Mouse (Mus musculus) gastrocnemius, postnatal 25 days (tissue): ENCODE data around the gene Gm6880. TPM values are rescaled to one million over a fixed set of nuclear protein-coding genes. Genes with fewer than 3 reads are reported as not detected.
"Not testable (repeated sequence)": the region's sequence is repeated elsewhere in the genome, so short reads cannot be mapped to it uniquely, and the experiment has no call there.

Source experiments
- DNase-seq: peaks from one replicate; pipeline ENCODE4 v3.0.0; 2022
- long read RNA-seq, 2 experiments: library from polyadenylated mRNA; stranded (forward); transcript quantifications; one replicate each; pipeline ENCODE4 v2.0.0; 2021
- total RNA-seq, 2 experiments: library from RNA; stranded (reverse); gene quantifications; 1 replicate in 1 of 2; 2 replicates in 1 of 2; pipeline ENCODE4 v1.2.3; 2021

Gm6880 gene
- total RNA-seq = not detected
- long read RNA-seq, experiment 1 = 0 reads
- long read RNA-seq, experiment 2 = 0 reads

DNA sequence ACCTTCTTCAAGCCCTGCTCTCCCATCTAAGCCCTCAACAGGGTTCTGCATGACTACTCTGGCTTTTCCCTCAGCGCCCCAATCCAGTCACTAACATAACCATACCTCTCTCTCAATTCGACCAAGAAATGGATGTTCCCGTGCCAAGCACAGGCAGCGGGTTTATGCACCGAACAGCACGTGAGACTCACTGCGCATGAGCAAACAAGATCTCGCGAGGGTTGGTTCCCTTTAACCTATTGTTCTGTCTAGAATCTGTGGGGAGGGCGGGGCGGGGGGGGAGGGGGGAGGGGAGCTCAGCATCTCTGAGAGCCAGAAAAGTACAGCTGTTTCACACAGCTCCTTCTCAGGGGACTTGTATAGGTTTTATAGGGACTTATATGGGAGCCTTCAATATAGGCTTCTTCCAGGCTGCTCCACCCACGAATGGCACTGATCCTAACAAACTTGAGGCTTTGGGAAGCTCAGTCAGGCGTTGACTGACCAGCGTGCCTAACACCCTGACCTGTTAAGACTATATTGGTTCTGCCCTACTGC, at the start of gene Gm6880:
TSS of gene Gm6880 (minus strand) at position 51 of the 537 bp plus-strand sequence.
- DNase-seq = not testable (repeated sequence)

DNA sequence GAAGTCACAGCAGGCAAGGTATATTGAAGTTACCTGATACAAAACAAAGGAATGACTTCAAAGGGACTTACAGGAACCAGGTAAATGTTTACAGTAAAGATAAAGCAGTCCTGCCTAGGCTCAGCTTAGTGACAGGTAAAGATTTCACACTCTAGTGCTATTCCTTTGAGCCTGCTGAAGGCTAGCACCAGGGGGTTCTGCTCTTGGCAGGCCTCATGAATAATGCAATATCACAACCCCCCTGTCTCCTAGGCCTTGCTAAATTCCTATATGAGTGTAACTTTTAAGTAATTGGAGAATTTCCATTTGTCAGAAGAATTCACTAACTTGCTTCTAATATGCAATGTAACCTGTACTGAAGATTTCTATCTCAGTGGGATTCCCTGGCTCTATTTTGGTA, 36.3 kb upstream of the Gm6880 start:
- not testable (repeated sequence) for DNase-seq

DNA sequence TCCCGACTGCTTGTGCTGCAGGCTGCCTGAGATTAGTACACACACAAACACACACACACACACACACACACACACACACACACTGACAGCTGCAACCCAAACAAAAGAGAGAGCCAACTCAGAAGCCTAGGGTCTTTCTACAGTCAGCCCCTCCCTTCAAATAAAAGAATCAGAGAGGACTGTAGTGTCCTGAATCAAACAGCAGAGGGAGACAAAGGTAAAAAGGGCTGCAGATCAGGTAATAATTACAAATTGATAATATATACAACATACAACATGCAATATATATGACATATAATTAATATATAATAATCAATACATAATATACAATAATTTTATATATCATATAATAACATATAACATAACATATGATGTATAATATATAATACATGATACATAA, 15.9 kb upstream of the Gm6880 start:
- no peak for DNase-seq

DNA sequence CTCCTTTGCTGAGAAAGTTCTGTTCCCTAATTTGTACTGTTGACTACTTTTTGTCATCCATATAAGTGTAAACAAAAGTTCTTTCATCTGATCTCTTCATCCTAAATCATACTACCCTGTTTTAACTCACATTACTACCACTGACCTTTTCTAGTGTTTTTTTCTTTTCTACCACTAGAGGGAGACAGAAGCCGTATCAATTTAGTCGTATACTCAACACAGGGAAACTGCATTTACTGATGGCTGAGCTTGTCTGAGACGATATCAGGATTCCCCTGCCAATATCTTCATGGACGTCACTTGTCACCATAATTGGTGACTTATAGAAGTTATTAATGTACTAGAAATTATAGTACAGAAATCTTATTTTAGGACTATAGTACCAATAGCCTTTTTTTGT, 28.4 kb downstream of the Gm6880 start:
- no peak for DNase-seq

DNA sequence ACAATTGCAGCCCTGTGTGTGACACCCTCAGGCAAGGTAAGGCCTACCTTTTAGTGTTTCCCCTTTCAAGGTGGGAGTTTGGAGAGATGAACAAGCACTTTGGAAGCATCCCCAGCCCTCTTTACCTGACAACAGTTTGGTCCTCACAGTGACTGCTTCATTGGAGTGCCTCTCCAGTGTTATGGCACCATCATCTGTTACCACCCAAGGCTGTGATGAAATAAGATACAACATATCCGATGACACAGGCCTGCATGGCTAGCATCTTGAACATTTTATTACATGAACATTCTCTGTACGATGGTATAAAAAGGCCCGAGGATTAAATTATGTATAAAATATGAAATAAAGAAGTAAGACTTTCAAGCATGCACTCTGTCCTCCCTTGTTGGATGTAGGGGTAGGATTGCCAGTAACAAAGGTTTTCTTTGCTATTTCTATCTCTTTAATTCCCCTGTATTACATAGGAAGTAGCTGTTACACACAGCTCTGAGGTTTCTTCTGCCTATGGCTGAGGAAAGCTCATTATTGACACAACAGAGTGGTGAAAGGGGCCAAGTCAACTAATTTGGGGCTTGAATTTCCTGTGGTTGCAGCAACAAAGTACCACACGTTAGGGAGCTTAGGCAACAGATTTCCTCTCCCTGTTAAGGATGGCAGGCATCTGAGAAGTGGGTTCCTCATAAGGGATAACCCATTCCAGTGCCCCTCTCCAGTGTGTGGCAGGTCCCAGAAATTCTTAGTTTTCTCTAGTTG, 29.9 kb downstream of the Gm6880 start:
- no peak for DNase-seq

Other genes with a start within 250 kb of the Gm6880 start
- gene Flna, start 231.6 kb downstream of the Gm6880 start, total RNA-seq = 10 to 100 TPM; 47.7 to 64.7 TPM
- gene Emd, start 226.7 kb downstream of the Gm6880 start, total RNA-seq = 10 to 100 TPM; 20.1 to 20.3 TPM
- gene Rpl10, start 210.6 kb downstream of the Gm6880 start, total RNA-seq = 100 to 1,000 TPM; 164 to 171 TPM
- gene Taz, start 199.5 kb downstream of the Gm6880 start, total RNA-seq = 10 to 100 TPM; 40.4 to 43.5 TPM
- gene Dnase1l1, start 199.1 kb downstream of the Gm6880 start, total RNA-seq = 10 to 100 TPM; 90.3 to 95.9 TPM
- 10 to 100 TPM; 70.9 to 94.0 TPM for gene Atp6ap1, start 184.3 kb downstream of the Gm6880 start, total RNA-seq
- gene Gdi1, start 176.4 kb downstream of the Gm6880 start, total RNA-seq = 10 to 100 TPM; 28.2 to 42.7 TPM
- gene Fam50a, start 168.4 kb downstream of the Gm6880 start, total RNA-seq = 10 to 100 TPM; 20.5 to 22.5 TPM
- under 1 TPM; 0.46 to 0.94 TPM for gene Plxna3, start 152.3 kb downstream of the Gm6880 start, total RNA-seq
- 10 to 100 TPM; 32.2 to 36.5 TPM for gene Lage3, start 127.8 kb downstream of the Gm6880 start, total RNA-seq
- 10 to 100 TPM; 48.1 to 52.1 TPM for gene Ubl4a, start 108.2 kb downstream of the Gm6880 start, total RNA-seq
- gene Slc10a3, start 108.0 kb downstream of the Gm6880 start, total RNA-seq = 1 to 10 TPM; 2.3 to 2.6 TPM
- 10 to 100 TPM; 10.9 to 11.5 TPM for gene Fam3a, start 88.1 kb downstream of the Gm6880 start, total RNA-seq
- 10 to 100 TPM; 19.5 to 23.8 TPM for gene Ikbkg, start 88.1 kb downstream of the Gm6880 start, total RNA-seq
- 1 to 10 TPM; 3.3 to 7.4 TPM for gene G6pdx, start 52.2 kb downstream of the Gm6880 start, total RNA-seq
- gene Olfr1326-ps1, start 93.5 kb upstream of the Gm6880 start, total RNA-seq = not detected
- not detected for gene Olfr1325, start 111.3 kb upstream of the Gm6880 start, total RNA-seq
- not detected for gene Gm5640, start 164.2 kb upstream of the Gm6880 start, total RNA-seq